Mouse (Mus musculus) small intestine, adult 2 months (tissue): ENCODE data around the gene Clcf1.

ENCODE experiments used
- CTCF ChIP-seq: fragments of 200-500 bp; IDR thresholded peaks from 2 replicates; pipeline ENCODE4 v1.5.1; 2012; ENCODE audit warnings: low read depth, mild to moderate bottlenecking, control low read depth, inconsistent platforms, low read length, moderate library complexity, mixed read lengths; ENCODE audit not compliant: insufficient replicate concordance, insufficient read length; ENCODE audit errors: extremely low read depth
- POLR2A ChIP-seq: fragments of 200-500 bp; IDR thresholded peaks from 2 replicates; pipeline ENCODE4 v1.6.1; 2012; ENCODE audit warnings: low read depth, mild to moderate bottlenecking, control low read depth, inconsistent platforms, low read length, moderate library complexity

GRCm38 (mm10) chr19:4270187-4270586 lies 56.1 kb downstream of the Clcf1 start:
- no peak for TF ChIP-seq CTCF
- TF ChIP-seq POLR2A = no peak
